Mouse (Mus musculus): ENCODE measurements at regions not wholly inside any gene's neighbourhood (a gene's known extent, or its start where the extent isn't known, plus 50 kb on each side); places are given as distances from the start of the nearest gene placed in this dataset.

DNA sequence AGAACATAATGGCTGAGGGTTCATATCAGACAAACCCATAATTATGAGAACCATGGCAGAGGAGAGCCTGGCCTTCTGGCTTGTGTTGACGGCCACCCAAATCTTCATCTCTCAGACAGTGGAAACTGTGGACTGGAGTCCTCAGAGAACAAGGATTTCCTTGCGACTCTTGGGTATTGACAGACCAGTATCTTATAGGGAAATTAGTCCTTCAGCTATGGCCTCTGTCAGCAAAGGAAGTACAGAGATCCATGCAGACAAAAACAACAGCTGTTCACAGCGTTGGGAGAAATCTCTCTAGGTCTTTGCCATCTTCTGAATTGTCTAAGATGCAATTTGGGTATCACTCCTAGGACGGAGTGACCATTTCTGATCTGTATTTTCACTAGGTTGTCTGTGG is 53.0 kb upstream of the Prickle1 start:
- TF ChIP-seq CTCF (IDR thresholded peaks at IDR 0.05; ENCODE audit: extremely low read depth, insufficient read depth, low read length) (no peak), POLR2A (IDR thresholded peaks at IDR 0.05; ENCODE audit: extremely low read depth, insufficient read depth, low read length) (no peak)
